Mouse (Mus musculus) ES-Bruce4 (cell line): ENCODE data around the gene Patj.

Experiments
- CTCF ChIP-seq: IDR thresholded peaks from one replicate; pipeline ENCODE4 v1.8.1; 2011; ENCODE audit warnings: low read depth, low read length
- EP300 ChIP-seq: IDR thresholded peaks from 2 replicates; pipeline ENCODE4 v1.6.1; 2011; ENCODE audit warnings: low read depth, low read length; ENCODE audit not compliant: insufficient read depth

DNA sequence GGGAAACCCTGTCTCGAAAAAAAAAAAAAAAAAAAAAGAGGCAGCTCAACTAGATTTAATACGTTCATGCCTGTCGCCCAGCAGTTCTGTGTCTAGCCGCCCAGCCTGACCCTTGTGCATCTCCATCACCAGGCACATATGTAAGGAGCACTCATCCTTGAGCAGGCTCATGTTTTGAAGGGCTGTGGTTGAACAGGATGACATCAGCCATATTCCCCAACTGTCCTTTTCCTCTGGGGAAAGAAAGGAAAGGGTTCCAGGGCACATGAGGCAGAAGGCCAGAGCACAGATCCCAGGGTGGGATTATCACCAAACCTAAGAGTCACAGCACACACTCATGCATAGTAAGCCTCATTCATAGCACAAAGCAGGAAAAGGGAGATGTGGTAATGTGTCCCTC lies 302.3 kb downstream of the Patj start:
- TF ChIP-seq CTCF (no peak), EP300 (no peak)
